Mouse (Mus musculus) megakaryocyte, adult 5-6 weeks (primary cell): Measurements from ENCODE around the gene Amotl1. TPM values are rescaled to one million over a fixed set of nuclear protein-coding genes. Genes with fewer than 3 reads are reported as not detected.
A peak's percentile ranks its signal among the peaks of the same experiment; 100 is the strongest.
"Not testable (repeated sequence)": the region's sequence is repeated elsewhere in the genome, so short reads cannot be mapped to it uniquely, and the experiment has no call there.

Experiments used
- ATAC-seq: 2 replicates; pipeline ENCODE4 v1.8.0; 2016; ENCODE audit warnings: mild to moderate bottlenecking, inconsistent platforms; ENCODE audit not compliant: poor library complexity, severe bottlenecking
- total RNA-seq, 2 experiments: library from RNA; stranded (forward) in 1 of 2; stranded (reverse) in 1 of 2; fragments of 153-499, 151-499 nt in 1 of 2; fragments of 221-1000, 200-1000 nt in 1 of 2; gene quantifications; 2 replicates each; pipeline versions ENCODE4 v1.2.3 to v1.2.4; 2015 to 2017

Gene Amotl1
- total RNA-seq, 2 experiments from 2014 or later = not detected

- no peak for ATAC-seq
These were observed 37.4 kb downstream of the Amotl1 start for GRCm38 (mm10) chr9:14607464-14607863.

- ATAC-seq = no peak
These were observed 38.9 kb downstream of the Amotl1 start for GRCm38 (mm10) chr9:14605992-14606391.

GRCm38 (mm10) chr9:14604363-14604762, 40.5 kb downstream of the Amotl1 start:
- no peak for ATAC-seq

DNA sequence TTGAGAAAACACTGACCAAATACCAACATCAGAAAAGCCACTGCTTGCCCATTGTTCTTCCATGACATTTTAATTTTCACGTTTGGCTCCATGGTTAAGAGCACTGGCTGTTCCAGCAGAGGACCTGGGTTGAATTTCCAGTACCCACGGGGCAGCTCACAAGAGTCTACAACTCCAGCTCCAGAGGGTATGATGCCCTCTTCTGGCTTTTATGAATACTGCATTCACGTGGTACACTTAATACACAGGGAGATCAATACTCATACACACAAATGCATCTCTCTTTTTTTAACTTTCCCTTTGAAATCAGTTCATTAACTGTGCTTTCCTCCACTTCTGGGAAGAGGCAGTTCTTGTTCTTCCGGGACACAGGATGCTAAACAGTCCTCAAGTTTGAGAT, 41.4 kb downstream of the Amotl1 start:
- no peak for ATAC-seq

DNA sequence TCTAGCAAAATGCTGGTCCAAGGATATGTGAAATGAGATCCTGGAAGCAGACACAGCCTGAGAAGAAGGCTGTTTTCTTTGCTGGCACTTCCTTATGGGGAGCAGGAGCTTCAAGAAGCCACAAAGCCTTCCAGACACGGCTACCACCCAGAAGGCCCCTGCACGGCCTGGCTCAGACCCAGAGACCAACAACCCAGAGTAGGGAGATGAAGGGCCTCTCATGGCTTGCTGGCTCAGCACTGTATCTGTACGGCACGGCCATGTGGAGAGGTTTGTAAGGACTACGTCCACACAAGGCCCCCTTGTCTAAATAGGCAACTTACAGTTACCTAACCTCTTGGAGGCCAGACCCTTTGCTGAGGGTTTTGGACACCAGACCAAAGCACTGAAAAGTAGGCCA, 45.1 kb downstream of the Amotl1 start:
- ATAC-seq = no peak

DNA sequence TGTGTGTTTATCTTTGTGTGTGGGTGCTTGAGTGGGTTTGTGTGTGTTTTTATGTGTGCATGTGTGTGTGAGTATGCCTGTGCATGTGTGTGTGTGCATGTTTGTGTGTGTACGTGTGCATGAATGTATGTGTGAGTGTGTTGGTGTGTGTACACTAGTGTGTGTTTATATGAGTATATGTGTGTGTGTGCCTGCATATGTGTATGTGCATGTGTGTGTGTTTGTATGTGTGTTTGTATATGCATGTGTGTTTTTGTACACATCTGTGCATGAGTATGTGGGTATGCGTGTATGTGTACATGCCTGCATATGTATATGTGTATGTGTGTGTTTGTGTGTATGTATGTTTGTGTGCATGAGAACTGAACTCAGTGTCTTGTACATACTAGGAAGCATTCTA, 46.7 kb downstream of the Amotl1 start:
- no peak for ATAC-seq

- no peak for ATAC-seq
These were observed 47.4 kb downstream of the Amotl1 start for GRCm38 (mm10) chr9:14597429-14597828.

DNA sequence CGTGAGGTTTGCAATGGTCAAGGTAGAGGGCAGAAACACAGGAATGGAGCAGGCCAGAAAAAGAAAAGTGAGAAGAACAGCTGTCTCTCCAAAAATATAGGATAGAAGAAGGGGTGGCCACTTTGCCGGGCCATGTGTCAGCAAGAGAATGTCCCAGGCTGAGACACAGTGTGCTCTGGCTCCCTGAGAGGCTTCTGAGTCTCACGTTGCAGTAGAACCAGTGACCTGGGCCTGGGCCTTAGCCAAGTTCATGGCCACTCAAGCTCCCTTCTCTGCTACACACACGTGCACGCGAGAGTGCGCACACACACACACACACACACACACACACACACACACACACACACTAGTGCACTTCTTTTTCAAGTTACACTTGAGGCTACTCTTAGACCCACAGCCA, 48.0 kb downstream of the Amotl1 start:
- no peak for ATAC-seq

DNA sequence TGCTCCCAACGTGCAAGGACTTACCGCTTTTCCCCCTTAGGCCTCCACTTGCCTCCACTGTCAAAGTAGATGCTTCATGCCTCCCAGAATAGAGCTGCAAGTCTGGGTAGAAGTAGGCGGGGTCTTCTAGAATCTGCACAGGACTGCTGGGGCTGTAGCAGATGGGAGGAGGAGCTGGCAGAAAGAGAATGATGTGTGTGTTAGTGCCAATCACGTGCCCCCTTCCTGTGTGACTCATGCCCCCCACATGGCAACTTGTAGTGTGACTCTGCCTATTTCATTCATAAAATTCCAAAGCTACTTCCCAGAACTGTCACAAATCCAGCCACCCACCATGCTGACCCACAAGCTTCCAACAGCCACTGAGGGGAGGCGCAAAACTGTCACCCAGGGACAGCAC, 48.4 kb downstream of the Amotl1 start:
- no peak for ATAC-seq

- ATAC-seq = no peak
These were observed 49.0 kb downstream of the Amotl1 start for GRCm38 (mm10) chr9:14595893-14596292.

GRCm38 (mm10) chr9:14593880-14594279, 51.0 kb downstream of the Amotl1 start:
- ATAC-seq = no peak

- ATAC-seq = no peak
These were observed 54.2 kb downstream of the Amotl1 start for GRCm38 (mm10) chr9:14590666-14591065.

- no peak for ATAC-seq
These were observed 56.2 kb downstream of the Amotl1 start for GRCm38 (mm10) chr9:14588690-14589089.

DNA sequence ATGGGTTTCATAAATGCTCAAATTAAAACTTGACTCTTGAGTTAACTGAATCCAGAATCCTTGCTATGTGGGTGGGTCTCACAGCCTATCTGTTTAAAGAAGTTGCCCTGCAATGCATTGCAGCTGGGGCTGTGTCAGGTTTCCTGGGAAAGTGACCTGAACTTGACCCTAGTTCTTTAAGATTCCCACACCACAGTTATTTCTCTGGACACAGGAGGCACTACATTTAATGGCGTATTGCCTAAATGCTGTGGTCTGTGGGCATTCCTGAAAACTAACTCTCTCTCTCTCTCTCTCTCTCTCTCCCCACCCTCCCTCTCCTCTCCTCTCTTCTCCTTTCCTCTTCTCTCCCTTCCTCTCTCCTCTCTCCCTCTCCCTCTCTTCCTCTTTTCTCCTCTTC, 59.2 kb downstream of the Amotl1 start:
- ATAC-seq = no peak

GRCm38 (mm10) chr9:14578960-14579359, 65.9 kb downstream of the Amotl1 start:
- ATAC-seq = no peak

GRCm38 (mm10) chr9:14576359-14576758, 68.5 kb downstream of the Amotl1 start:
- not testable (repeated sequence) for ATAC-seq

- no peak for ATAC-seq
These were observed 70.0 kb downstream of the Amotl1 start for GRCm38 (mm10) chr9:14574760-14575399.

- no peak for ATAC-seq
These were observed 75.5 kb downstream of the Amotl1 start for GRCm38 (mm10) chr9:14569175-14569975.

- ATAC-seq = 0 out of 2 replicates have a peak, but pooled peaks have one; percentile 15
These were observed 76.4 kb downstream of the Amotl1 start for GRCm38 (mm10) chr9:14568487-14568886.

- no peak for ATAC-seq
These were observed 80.4 kb downstream of the Amotl1 start for GRCm38 (mm10) chr9:14564486-14564885.

DNA sequence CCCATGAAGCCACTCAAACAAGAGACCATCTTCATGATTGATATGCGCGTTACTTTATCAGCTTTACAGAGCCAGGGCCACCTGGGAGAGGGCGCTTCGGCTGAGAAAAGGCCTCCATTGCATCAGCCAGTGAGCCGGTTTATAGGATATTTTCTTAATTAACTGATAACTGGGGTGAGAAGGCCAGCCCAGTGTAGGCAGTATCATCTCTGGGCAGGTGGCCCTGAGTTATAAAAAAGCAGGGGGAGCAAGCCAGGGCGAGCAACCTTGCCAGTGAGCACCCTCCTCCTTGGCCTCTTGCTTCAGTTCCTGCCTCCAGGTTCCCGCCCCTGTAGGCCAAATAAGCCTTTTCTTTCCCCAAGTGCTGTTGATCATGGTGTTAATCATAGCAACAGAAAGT, 81.5 kb downstream of the Amotl1 start:
- ATAC-seq = no peak

- ATAC-seq = no peak
These were observed 84.3 kb downstream of the Amotl1 start for GRCm38 (mm10) chr9:14560545-14560944.
